Comparison of ENCODE assay signal across 25 mouse cellular contexts in genomic region chr5:121858427-121858826, GRCm38 (mm10).
"Had no signal": no experiment of that assay in that cellular context is flagged by ENCODE, and none has a peak within 500 bp of the region (broad histone marks: within the 10 kb centered on the region; RNA-seq: fewer than 3 reads in every experiment).

No protein-coding gene starts in this region.

- H3K9me3 ChIP-seq: limb, embryonic 15.5 days had no signal

- H3K4me2 ChIP-seq: heart, embryonic 12.5 days; hindbrain, embryonic 12.5 days; hindbrain, embryonic 14.5 days; limb, embryonic 13.5 days; limb, embryonic 15.5 days; liver, embryonic 12.5 days had no signal

- H3K4me1 ChIP-seq: limb, embryonic 13.5 days had no signal

- ATAC-seq: forebrain, postnatal 0 days; hindbrain, embryonic 16.5 days; inflammation-experienced regulatory T-cells, adult 6 months; liver, embryonic 12.5 days had no signal

- H3K27me3 ChIP-seq: heart, embryonic 12.5 days; hindbrain, embryonic 12.5 days; limb, embryonic 13.5 days; limb, embryonic 15.5 days; liver, embryonic 12.5 days had no signal

- DNase-seq: forebrain, postnatal 0 days; gastrocnemius, postnatal 14 days; gastrocnemius, postnatal 36 days; heart, adult 11 months; heart, adult 2 months; heart, postnatal 10 days; heart, postnatal 4 days; kidney, adult 11 months; kidney, adult 2 months; kidney, postnatal 10 days; kidney, postnatal 25 days; kidney, postnatal 4 days; layer of hippocampus, adult 9-11 months; layer of hippocampus, postnatal 36 days; left cerebral cortex, postnatal 4 days had no signal

- H3K27ac ChIP-seq: heart, adult 2 months; hindbrain, embryonic 10.5 days; hindbrain, embryonic 12.5 days; hindbrain, embryonic 14.5 days; layer of hippocampus, adult 2 months; limb, embryonic 13.5 days; limb, embryonic 15.5 days; liver, embryonic 12.5 days had no signal

- H3K4me3 ChIP-seq: heart, adult 2 months; heart, embryonic 12.5 days; hindbrain, embryonic 10.5 days; hindbrain, embryonic 12.5 days; layer of hippocampus, adult 2 months; limb, embryonic 13.5 days; limb, embryonic 15.5 days; liver, embryonic 12.5 days had no signal

- H3K9ac ChIP-seq: forebrain, postnatal 0 days; heart, embryonic 12.5 days; hindbrain, embryonic 12.5 days; hindbrain, embryonic 14.5 days; limb, embryonic 13.5 days; limb, embryonic 15.5 days; liver, embryonic 12.5 days had no signal
